Mouse (Mus musculus): ENCODE data around the gene Lrrc27.

DNA sequence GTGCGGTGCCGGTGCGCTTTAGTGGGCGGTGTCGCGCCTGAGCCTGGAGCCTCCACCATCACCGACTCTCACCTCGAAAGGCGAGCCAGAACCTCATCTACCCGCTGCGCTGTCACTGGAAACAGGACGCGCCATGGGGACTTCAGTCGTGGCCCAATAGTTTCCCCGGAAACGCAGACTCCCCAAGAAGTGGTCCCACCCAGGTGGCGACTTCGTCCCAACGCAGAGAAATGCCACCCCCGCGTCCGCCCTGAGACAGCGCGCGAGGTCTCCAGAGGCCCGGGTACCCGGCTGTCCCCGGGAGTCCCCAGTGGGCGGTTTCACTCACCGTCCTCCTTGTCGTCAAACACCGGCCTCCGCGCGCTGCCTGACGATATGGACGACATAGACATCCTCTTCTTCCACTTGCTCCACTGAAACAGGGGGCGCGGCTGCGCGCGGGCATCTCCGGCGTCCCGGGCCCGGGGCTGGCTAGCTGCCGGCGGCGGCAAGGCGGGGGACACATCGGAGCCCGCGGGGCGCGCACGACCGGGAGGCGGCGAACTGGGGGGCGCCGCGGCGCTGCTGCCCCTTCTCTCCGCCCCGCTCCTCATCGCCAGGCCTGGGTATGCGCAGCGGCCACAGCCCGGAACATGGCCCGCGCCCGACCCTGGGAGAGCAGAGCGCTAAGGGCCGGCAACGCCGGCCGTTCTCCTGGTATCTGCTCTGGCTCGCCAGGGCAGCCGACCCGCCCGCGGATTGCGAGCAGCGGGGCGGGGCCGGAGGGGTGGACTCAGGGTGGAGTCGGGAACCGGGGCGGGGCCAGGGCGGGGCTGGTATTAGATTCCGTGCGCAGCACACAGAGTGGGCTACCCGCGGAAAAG is 24.8 kb upstream of the Lrrc27 start:
- TF ChIP-seq TAL1 (IDR thresholded peaks at IDR 0.05; ENCODE audit: low read length) (no peak), GATA1 (IDR thresholded peaks at IDR 0.05; ENCODE audit: low read length) (no peak)

Data from erythroblast, embryonic 14.5 days (primary cell).